Mouse (Mus musculus): ENCODE results near the gene Capns1.

Gene Capns1

GRCm38 (mm10) chr7:30176474-30176873, 22.1 kb downstream of the Capns1 start:
- in situ Hi-C loops (cut with MseI, MboI) = loop anchor here in 1 of 2 experiments (5.0 kb wide), 1 partner anchor 36 kb away; no protein-coding TSS in a partner anchor

- in situ Hi-C loops (cut with MseI, MboI) = no loop called here
These were observed 28.2 kb downstream of the Capns1 start for GRCm38 (mm10) chr7:30170283-30170951.

GRCm38 (mm10) chr7:30169583-30170282, 28.9 kb downstream of the Capns1 start, which contains the start of gene Zfp146:
Gene Zfp146, minus strand, starts transcription at chr7:30169750.
- in situ Hi-C loops (cut with MseI, MboI) = no loop called here

- in situ Hi-C loops (cut with MseI, MboI) = no loop called here
These were observed 29.6 kb downstream of the Capns1 start for GRCm38 (mm10) chr7:30168914-30169582.

- in situ Hi-C loops (cut with MseI, MboI) = no loop called here
These were observed 33.9 kb downstream of the Capns1 start for GRCm38 (mm10) chr7:30164745-30165144.

GRCm38 (mm10) chr7:30163113-30163512, 35.5 kb downstream of the Capns1 start:
- in situ Hi-C loops (cut with MseI, MboI) = no loop called here

GRCm38 (mm10) chr7:30155507-30155906, 43.1 kb downstream of the Capns1 start:
- in situ Hi-C loops (cut with MseI, MboI) = no loop called here

- in situ Hi-C loops (cut with MseI, MboI) = no loop called here
These were observed 44.6 kb downstream of the Capns1 start for GRCm38 (mm10) chr7:30154040-30154439.

GRCm38 (mm10) chr7:30147011-30147410, 51.6 kb downstream of the Capns1 start:
- in situ Hi-C loops (cut with MseI, MboI) = no loop called here

GRCm38 (mm10) chr7:30143555-30144209, 54.9 kb downstream of the Capns1 start:
- in situ Hi-C loops (cut with MseI, MboI) = no loop called here

GRCm38 (mm10) chr7:30143170-30143554, 55.4 kb downstream of the Capns1 start:
- in situ Hi-C loops (cut with MseI, MboI) = no loop called here

Measured in mouse trophoblast stem cell (cell line).